7 mouse cellular contexts compared by ENCODE assay signal in the genomic region with DNA sequence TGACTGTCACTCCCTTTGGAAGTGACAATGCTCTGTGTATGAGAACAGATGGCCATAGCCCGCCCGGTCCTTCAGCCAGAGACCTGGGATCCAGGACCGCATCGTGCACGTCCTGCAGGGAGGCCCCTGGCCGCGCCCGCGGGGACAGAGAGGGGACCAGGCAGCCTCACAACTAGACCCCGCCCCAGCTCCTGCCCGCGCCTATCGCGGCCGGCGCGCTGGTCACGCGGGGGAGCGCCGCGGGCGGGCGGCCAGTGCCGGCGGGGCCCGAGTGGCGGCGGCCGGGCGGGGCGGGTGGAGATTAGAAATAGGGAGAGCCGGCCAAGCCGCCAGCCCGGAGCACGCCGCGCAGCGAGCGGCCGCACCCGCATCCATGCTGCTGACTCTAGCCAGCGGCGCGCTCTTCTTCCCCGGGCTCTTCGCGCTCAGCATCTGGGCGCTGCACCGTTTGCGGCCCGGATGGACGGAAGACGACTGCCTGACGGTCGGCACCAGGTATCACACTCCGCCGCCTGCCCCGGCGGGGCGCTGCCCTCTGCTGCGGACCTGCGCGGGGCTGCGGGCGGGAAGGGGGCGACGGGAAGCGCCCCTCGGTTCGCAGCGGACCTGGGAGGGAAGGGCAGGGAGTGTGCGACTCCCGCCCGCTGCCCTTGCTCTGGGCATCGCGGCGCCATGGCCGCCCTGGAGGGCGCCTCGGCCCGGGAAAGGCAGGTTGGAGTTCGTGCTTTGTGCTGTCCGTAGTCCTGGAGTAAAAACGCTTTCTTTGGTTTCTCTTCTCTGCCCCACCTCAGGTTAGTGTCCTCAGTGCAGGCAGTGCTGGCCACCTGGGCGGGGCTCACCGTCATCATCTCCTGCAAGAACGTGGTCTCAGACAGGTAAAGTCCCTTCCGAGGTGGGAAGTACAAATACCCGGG. TPM values are rescaled to one million over a fixed set of nuclear protein-coding genes. Genes with fewer than 3 reads are reported as not detected.
DNase-seq lines count a peak whose midpoint lies in the region; ATAC-seq lines count a peak whose summit lies in the region.

No protein-coding gene starts in this region.

- H3K4me3 ChIP-seq in embryonic facial prominence, embryonic 12.5 days = peak overlapping the region; percentile 86
- peak overlapping the region; percentile 92 for H3K4me3 ChIP-seq in limb, embryonic 11.5 days (ENCODE audit: low read depth, low read length)
- H3K4me3 ChIP-seq in midbrain, embryonic 12.5 days = peak overlapping the region; percentile 83

- WGBS in embryonic facial prominence, embryonic 12.5 days = under 1% methylated on average over 81 of the region's 90 CpGs
- under 1% methylated on average over 84 of the region's 90 CpGs for WGBS in limb, embryonic 11.5 days
- WGBS in midbrain, embryonic 12.5 days = under 1% methylated on average over 84 of the region's 90 CpGs

- H3K4me1 ChIP-seq in embryonic facial prominence, embryonic 12.5 days = peaks cover 9% of the 10 kb centered on the region; the same call in 1 of the 2 replicates
- peaks cover 4% of the 10 kb centered on the region for H3K4me1 ChIP-seq in limb, embryonic 11.5 days (ENCODE audit: control insufficient read depth, insufficient read depth, low read length)
- H3K4me1 ChIP-seq in midbrain, embryonic 12.5 days = peaks cover 15% of the 10 kb centered on the region

- peak; percentile 93 for ATAC-seq in embryonic facial prominence, embryonic 12.5 days (ENCODE audit: insufficient number of reproducible peaks, insufficient read depth, low FRiP score, low TSS enrichment)
- ATAC-seq in limb, embryonic 11.5 days (ENCODE audit: insufficient number of reproducible peaks, low FRiP score, low TSS enrichment, low read depth) = peak; percentile 92
- peak; percentile 99 for ATAC-seq in midbrain, embryonic 12.5 days (ENCODE audit: low FRiP score, low read depth)

- H3K27ac ChIP-seq in embryonic facial prominence, embryonic 12.5 days = peak overlapping the region; percentile 84
- peak overlapping the region; percentile 42; the same call in 1 of the 2 replicates for H3K27ac ChIP-seq in limb, embryonic 11.5 days (replicated peaks; ENCODE audit: low read depth, low read length)
- peak overlapping the region; percentile 81 for H3K27ac ChIP-seq in midbrain, embryonic 12.5 days (replicated peaks)

- peak; percentile 94 for DNase-seq in adrenal gland, postnatal 14 days
- peak; percentile 89 to 95 for DNase-seq in heart, adult 18-20 months
- DNase-seq in kidney, adult 18-20 months = peak; percentile 88
- DNase-seq in limb, embryonic 11.5 days (ENCODE audit: low spot score) = peak; percentile 83
- DNase-seq in right cerebral cortex, postnatal 4 days = peak; percentile 85

- peak overlapping the region; percentile 89 for H3K4me2 ChIP-seq in embryonic facial prominence, embryonic 12.5 days (replicated peaks)
- peak overlapping the region; percentile 86 for H3K4me2 ChIP-seq in limb, embryonic 11.5 days (ENCODE audit: low read depth, severe bottlenecking)
- H3K4me2 ChIP-seq in midbrain, embryonic 12.5 days (replicated peaks) = peak overlapping the region; percentile 74

- H3K27me3 ChIP-seq in embryonic facial prominence, embryonic 12.5 days = no peaks in the 10 kb centered on the region
- no peaks in the 10 kb centered on the region for H3K27me3 ChIP-seq in limb, embryonic 11.5 days (ENCODE audit: control insufficient read depth, insufficient read depth, low read length)
- H3K27me3 ChIP-seq in midbrain, embryonic 12.5 days = peaks cover 4% of the 10 kb centered on the region; the same call in 1 of the 2 replicates

- peak overlapping the region; percentile 89 for H3K9ac ChIP-seq in embryonic facial prominence, embryonic 12.5 days
- H3K9ac ChIP-seq in limb, embryonic 11.5 days (ENCODE audit: low read length) = peak overlapping the region; percentile 89
- peak overlapping the region; percentile 89 for H3K9ac ChIP-seq in midbrain, embryonic 12.5 days (replicated peaks)

- no peaks in the 10 kb centered on the region for H3K9me3 ChIP-seq in embryonic facial prominence, embryonic 12.5 days
- no peaks in the 10 kb centered on the region for H3K9me3 ChIP-seq in limb, embryonic 11.5 days (ENCODE audit: control insufficient read depth, low read length)
- no peaks in the 10 kb centered on the region for H3K9me3 ChIP-seq in midbrain, embryonic 12.5 days

- 0 out of 2 replicates have a peak, but pooled peaks cover 7% of the 10 kb centered on the region for H3K36me3 ChIP-seq in embryonic facial prominence, embryonic 12.5 days
- peaks cover 5% of the 10 kb centered on the region; the same call in 1 of the 2 replicates for H3K36me3 ChIP-seq in limb, embryonic 11.5 days (ENCODE audit: control insufficient read depth, insufficient read depth, low read length)
- peaks cover 16% of the 10 kb centered on the region for H3K36me3 ChIP-seq in midbrain, embryonic 12.5 days

RNA-seq across cellular contexts. Expression of a gene that starts 15.4 kb away (rescaled TPM):
- 1.3 TPM in 1 of 2 replicates, not detected in the other for total RNA-seq in adrenal gland, postnatal 14 days (2021)
- polyA plus RNA-seq in embryonic facial prominence, embryonic 12.5 days (2016; fragmentation: Nextera tagmentation; extraction: Ambion mirVana) = 0.72 and 0.87 TPM in 2 replicates
- total RNA-seq in heart, adult 18-20 months (2021) = under 1 TPM; 0.50 to 0.90 TPM
- 0.95 TPM in 1 of 2 replicates, not detected in the other for polyA plus RNA-seq in limb, embryonic 11.5 days (2014; fragmentation: Nextera tagmentation; extraction: Ambion mirVana)
- 0.88 TPM in 1 of 2 replicates, not detected in the other for polyA plus RNA-seq in midbrain, embryonic 12.5 days (2016; fragmentation: Nextera tagmentation; extraction: Ambion mirVana)

RNA-seq across cellular contexts. Expression of a gene that starts 15.4 kb away (rescaled TPM):
- 6.0 and 7.1 TPM in 2 replicates for total RNA-seq in adrenal gland, postnatal 14 days (2021)
- polyA plus RNA-seq in embryonic facial prominence, embryonic 12.5 days (2016; fragmentation: Nextera tagmentation; extraction: Ambion mirVana) = 34.5 TPM in 2 replicates
- 1 to 10 TPM; 3.2 to 4.3 TPM for total RNA-seq in heart, adult 18-20 months (2021)
- polyA plus RNA-seq in limb, embryonic 11.5 days (2014; fragmentation: Nextera tagmentation; extraction: Ambion mirVana) = 44.5 and 55.4 TPM in 2 replicates
- polyA plus RNA-seq in midbrain, embryonic 12.5 days (2016; fragmentation: Nextera tagmentation; extraction: Ambion mirVana) = 26.2 and 33.1 TPM in 2 replicates

RNA-seq across cellular contexts. Expression of a gene that starts 22.5 kb away (rescaled TPM):
- 7.6 and 8.0 TPM in 2 replicates for total RNA-seq in adrenal gland, postnatal 14 days (2021)
- 26.8 and 27.5 TPM in 2 replicates for polyA plus RNA-seq in embryonic facial prominence, embryonic 12.5 days (2016; fragmentation: Nextera tagmentation; extraction: Ambion mirVana)
- 1 to 10 TPM; 3.5 to 3.8 TPM for total RNA-seq in heart, adult 18-20 months (2021)
- polyA plus RNA-seq in limb, embryonic 11.5 days (2014; fragmentation: Nextera tagmentation; extraction: Ambion mirVana) = 37.0 TPM in 2 replicates
- polyA plus RNA-seq in midbrain, embryonic 12.5 days (2016; fragmentation: Nextera tagmentation; extraction: Ambion mirVana) = 23.7 and 25.4 TPM in 2 replicates

RNA-seq across cellular contexts. Expression of a gene that starts 22.6 kb away (rescaled TPM):
- 39.5 and 41.1 TPM in 2 replicates for total RNA-seq in adrenal gland, postnatal 14 days (2021)
- 44.1 and 45.9 TPM in 2 replicates for polyA plus RNA-seq in embryonic facial prominence, embryonic 12.5 days (2016; fragmentation: Nextera tagmentation; extraction: Ambion mirVana)
- 10 to 100 TPM; 25.5 to 26.9 TPM for total RNA-seq in heart, adult 18-20 months (2021)
- 36.6 and 40.4 TPM in 2 replicates for polyA plus RNA-seq in limb, embryonic 11.5 days (2014; fragmentation: Nextera tagmentation; extraction: Ambion mirVana)
- 49.7 and 52.8 TPM in 2 replicates for polyA plus RNA-seq in midbrain, embryonic 12.5 days (2016; fragmentation: Nextera tagmentation; extraction: Ambion mirVana)

RNA-seq across cellular contexts. Expression of a gene that starts 41.5 kb away (rescaled TPM):
- total RNA-seq in adrenal gland, postnatal 14 days (2021) = 23.8 and 25.0 TPM in 2 replicates
- polyA plus RNA-seq in embryonic facial prominence, embryonic 12.5 days (2016; fragmentation: Nextera tagmentation; extraction: Ambion mirVana) = 26.3 and 27.6 TPM in 2 replicates
- 10 to 100 TPM; 24.6 to 27.4 TPM for total RNA-seq in heart, adult 18-20 months (2021)
- polyA plus RNA-seq in limb, embryonic 11.5 days (2014; fragmentation: Nextera tagmentation; extraction: Ambion mirVana) = 23.9 and 24.0 TPM in 2 replicates
- 16.4 and 17.7 TPM in 2 replicates for polyA plus RNA-seq in midbrain, embryonic 12.5 days (2016; fragmentation: Nextera tagmentation; extraction: Ambion mirVana)

Comparison
In these comparisons a context has a peak if more than half of its experiments do, and no peak if none do; other contexts are left out.
1. Peak in every context shown above with its lines: DNase-seq, ATAC-seq, H3K4me3 ChIP-seq and H3K27ac ChIP-seq.